Mouse (Mus musculus): ENCODE data around the gene Fem1a. TPM values are rescaled to one million over a fixed set of nuclear protein-coding genes. Genes with fewer than 3 reads are reported as not detected.
"Not testable (repeated sequence)": the region's sequence is repeated elsewhere in the genome, so short reads cannot be mapped to it uniquely, and the experiment has no call there.

The Fem1a gene
- polyA plus RNA-seq, 1 experiment from 2014 or later = 15.8 TPM

DNA sequence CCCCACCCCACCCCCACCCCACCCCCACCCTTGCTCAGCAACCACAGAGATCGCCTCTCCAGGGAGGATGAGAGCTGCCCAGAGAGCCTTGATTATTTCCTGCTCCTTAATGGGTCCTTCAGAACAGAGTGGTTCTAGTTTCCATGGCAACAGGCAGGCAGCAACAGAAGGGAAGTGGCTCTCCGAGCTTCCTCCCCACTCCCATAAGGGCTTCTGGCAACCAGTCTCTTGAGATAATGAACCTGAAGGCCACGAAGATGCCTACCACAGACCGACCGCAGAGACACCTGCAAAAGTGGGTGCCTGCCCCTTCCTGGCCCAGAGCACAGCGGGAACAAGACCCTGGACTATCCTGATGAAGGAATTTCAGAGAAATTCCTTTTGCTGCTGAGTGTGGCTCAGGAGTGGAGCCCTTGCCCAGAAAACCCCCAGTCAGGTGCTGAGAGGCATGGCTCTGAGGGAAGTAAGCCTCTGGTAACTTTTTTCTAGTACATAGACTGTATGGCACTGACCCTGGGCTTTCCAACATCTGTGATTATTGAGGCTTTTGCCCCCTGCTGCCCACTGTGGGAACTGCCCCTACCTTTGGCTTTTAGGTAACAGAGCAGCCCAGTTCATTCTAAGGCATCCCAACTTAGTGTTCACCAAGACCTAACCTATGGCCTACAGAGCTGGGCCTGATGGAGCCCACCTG lies 5.3 kb upstream of the Fem1a start:
- no peaks in the 10 kb centered on the region for H3K36me3 ChIP-seq (ENCODE audit: insufficient read depth, low read length)
- no peak overlapping the region for H3K27ac ChIP-seq (ENCODE audit: low read length)
- no peak for ATAC-seq (ENCODE audit: low FRiP score, low TSS enrichment)
- no peak overlapping the region for H3K9ac ChIP-seq (replicated peaks; ENCODE audit: low read length)
- peaks cover 8% of the 10 kb centered on the region for H3K4me1 ChIP-seq (ENCODE audit: insufficient read depth, low read length)
- WGBS = 27% methylated on average over 6 of the region's 6 CpGs
- H3K4me3 ChIP-seq (ENCODE audit: low read length) = no peak overlapping the region
- H3K27me3 ChIP-seq (ENCODE audit: insufficient read depth, low read length) = no peaks in the 10 kb centered on the region
- H3K4me2 ChIP-seq (replicated peaks; ENCODE audit: low read depth, low read length) = no peak overlapping the region
- H3K9me3 ChIP-seq (ENCODE audit: low read length) = no peaks in the 10 kb centered on the region

DNA sequence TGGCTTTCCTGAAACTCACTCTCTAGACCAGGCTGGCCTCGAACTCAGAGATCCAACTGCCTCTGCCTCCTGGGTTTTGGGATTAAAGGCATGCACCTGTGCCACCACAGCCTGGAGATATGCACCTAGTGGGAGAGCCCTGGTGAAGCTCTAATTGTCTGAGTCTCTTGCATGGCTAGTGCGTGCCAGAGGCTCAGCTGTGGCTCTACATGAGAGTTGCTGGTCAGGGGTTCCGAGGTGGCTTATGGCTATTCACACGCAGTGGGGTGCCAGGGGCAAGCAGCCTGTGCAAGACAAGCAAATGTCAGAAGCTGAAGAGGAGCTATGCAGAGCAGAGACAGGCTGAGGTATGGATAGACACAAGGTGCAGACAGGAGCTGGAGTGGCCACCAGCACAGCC lies 1.9 kb upstream of the Fem1a start:
- no peak overlapping the region for H3K9ac ChIP-seq (replicated peaks; ENCODE audit: low read length)
- H3K4me2 ChIP-seq (replicated peaks; ENCODE audit: low read depth, low read length) = no peak overlapping the region
- H3K27me3 ChIP-seq (ENCODE audit: insufficient read depth, low read length) = no peaks in the 10 kb centered on the region
- WGBS = 77% methylated on average over 4 of the region's 4 CpGs
- H3K9me3 ChIP-seq (ENCODE audit: low read length) = no peaks in the 10 kb centered on the region
- H3K27ac ChIP-seq (ENCODE audit: low read length) = no peak overlapping the region
- no peak for ATAC-seq (ENCODE audit: low FRiP score, low TSS enrichment)
- no peak overlapping the region for H3K4me3 ChIP-seq (ENCODE audit: low read length)
- peaks cover 17% of the 10 kb centered on the region for H3K36me3 ChIP-seq (ENCODE audit: insufficient read depth, low read length)
- peaks cover 32% of the 10 kb centered on the region for H3K4me1 ChIP-seq (ENCODE audit: insufficient read depth, low read length)

DNA sequence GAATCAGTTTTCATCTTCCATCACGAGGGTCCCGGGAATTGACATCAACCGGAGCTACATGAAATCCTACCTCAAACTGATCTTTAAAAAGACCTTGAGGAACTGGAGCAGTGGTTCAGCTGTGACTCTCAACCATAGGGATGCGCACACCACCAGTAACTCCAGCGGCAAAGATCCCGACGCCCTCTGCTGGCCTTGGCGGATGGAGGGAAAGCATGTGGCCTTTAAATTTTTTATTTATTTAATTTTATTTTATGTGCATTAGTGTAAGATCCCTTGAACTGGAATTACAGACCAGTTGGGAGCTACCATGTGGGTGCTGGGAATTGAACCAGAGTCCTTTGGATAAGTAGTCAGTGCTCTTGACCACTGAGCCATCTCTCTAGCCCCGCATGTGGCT lies 1.2 kb upstream of the Fem1a start:
- H3K4me1 ChIP-seq (ENCODE audit: insufficient read depth, low read length) = peaks cover 34% of the 10 kb centered on the region
- peak overlapping the region; percentile 44; the same call in 1 of the 2 replicates for H3K9ac ChIP-seq (replicated peaks; ENCODE audit: low read length)
- H3K4me3 ChIP-seq (ENCODE audit: low read length) = peak overlapping the region; percentile 74
- no peaks in the 10 kb centered on the region for H3K27me3 ChIP-seq (ENCODE audit: insufficient read depth, low read length)
- 16% methylated on average over 9 of the region's 9 CpGs for WGBS
- peak overlapping the region; percentile 90 for H3K4me2 ChIP-seq (replicated peaks; ENCODE audit: low read depth, low read length)
- H3K9me3 ChIP-seq (ENCODE audit: low read length) = no peaks in the 10 kb centered on the region
- H3K27ac ChIP-seq (ENCODE audit: low read length) = peak overlapping the region; percentile 68
- peak; percentile 13; the same call in 1 of the 2 replicates for ATAC-seq (ENCODE audit: low FRiP score, low TSS enrichment)
- peaks cover 25% of the 10 kb centered on the region for H3K36me3 ChIP-seq (ENCODE audit: insufficient read depth, low read length)

DNA sequence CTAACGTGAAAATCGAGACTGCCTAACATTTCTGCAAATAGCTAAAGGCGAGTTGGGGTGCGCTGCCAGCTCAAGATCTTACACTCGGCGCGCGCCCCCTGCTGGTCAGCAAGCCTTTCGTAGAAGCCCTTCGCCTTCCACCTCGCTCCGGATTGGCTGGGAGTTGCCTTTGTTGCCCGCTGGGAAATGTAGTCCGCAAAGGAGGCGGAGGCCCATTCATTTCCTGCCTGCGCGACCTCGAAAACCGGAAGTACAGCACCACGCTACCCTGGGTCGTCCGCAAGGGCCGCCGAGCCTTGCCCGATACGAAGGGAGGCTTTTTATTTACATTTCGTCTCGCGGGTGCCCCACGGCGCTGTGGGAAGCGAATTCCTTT lies 759 bp upstream of the Fem1a start:
- under 1% methylated on average over 32 of the region's 32 CpGs for WGBS
- Histone ChIP-seq H3K4me1 (ENCODE audit: insufficient read depth, low read length) (peaks cover 34% of the 10 kb centered on the region), H3K9me3 (ENCODE audit: low read length) (no peaks in the 10 kb centered on the region), H3K4me3 (ENCODE audit: low read length) (peak overlapping the region; percentile 74), H3K27ac (ENCODE audit: low read length) (peak overlapping the region; percentile 97), H3K4me2 (replicated peaks; ENCODE audit: low read depth, low read length) (peak overlapping the region; percentile 90), H3K27me3 (ENCODE audit: insufficient read depth, low read length) (no peaks in the 10 kb centered on the region), H3K9ac (replicated peaks; ENCODE audit: low read length) (peak overlapping the region; percentile 73), H3K36me3 (ENCODE audit: insufficient read depth, low read length) (peaks cover 28% of the 10 kb centered on the region)
- peak; percentile 96 for ATAC-seq (ENCODE audit: low FRiP score, low TSS enrichment)

DNA sequence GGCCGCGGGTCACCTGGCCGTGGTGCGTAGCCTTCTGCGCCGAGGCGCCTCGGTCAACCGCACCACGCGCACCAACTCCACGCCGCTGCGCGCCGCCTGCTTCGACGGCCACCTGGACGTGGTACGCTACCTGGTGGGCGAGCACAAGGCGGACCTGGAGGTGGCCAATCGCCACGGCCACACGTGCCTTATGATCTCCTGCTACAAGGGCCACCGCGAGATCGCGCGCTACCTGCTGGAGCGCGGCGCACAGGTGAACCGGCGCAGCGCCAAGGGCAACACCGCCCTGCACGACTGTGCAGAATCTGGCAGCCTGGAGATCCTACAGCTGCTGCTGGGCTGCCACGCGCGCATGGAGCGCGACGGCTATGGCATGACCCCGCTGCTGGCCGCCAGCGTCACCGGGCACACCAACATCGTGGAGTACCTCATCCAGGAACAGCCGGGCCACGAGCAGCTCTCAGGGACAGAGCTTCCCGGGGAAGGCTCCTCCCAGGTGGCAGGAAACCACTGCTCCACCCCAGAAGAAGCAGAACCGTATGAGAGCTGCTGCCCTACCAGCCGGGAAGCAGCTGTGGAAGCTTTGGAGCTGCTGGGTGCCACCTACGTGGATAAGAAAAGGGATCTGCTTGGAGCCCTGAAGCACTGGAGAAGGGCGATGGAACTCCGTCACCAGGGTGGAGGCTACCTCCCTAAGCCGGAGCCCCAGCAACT lies 728 bp downstream of the Fem1a start:
- no peaks in the 10 kb centered on the region for H3K9me3 ChIP-seq (ENCODE audit: low read length)
- H3K4me3 ChIP-seq (ENCODE audit: low read length) = peak overlapping the region; percentile 74
- peak overlapping the region; percentile 67 for H3K9ac ChIP-seq (replicated peaks; ENCODE audit: low read length)
- H3K4me2 ChIP-seq (replicated peaks; ENCODE audit: low read depth, low read length) = peak overlapping the region; percentile 79
- peaks cover 35% of the 10 kb centered on the region for H3K36me3 ChIP-seq (ENCODE audit: insufficient read depth, low read length)
- ATAC-seq (ENCODE audit: low FRiP score, low TSS enrichment) = no peak
- H3K27ac ChIP-seq (ENCODE audit: low read length) = peak overlapping the region; percentile 72
- H3K27me3 ChIP-seq (ENCODE audit: insufficient read depth, low read length) = no peaks in the 10 kb centered on the region
- WGBS = 7% methylated on average over 48 of the region's 58 CpGs
- peaks cover 30% of the 10 kb centered on the region for H3K4me1 ChIP-seq (ENCODE audit: insufficient read depth, low read length)

DNA sequence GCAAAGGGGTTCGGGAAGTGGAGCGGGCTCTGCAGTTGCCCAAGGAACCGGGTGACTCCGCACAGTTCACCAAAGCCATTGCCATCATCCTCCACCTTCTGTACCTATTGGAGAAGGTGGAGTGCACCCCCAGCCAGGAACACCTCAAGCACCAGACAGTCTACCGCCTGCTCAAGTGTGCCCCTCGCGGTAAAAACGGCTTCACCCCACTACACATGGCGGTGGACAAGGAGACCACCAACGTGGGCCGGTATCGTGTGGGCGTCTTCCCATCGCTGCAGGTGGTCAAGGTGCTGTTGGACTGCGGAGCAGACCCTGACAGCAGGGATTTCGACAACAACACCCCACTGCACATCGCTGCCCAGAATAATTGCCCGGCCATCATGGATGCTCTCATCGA lies 1.7 kb downstream of the Fem1a start:
- peaks cover 30% of the 10 kb centered on the region for H3K4me1 ChIP-seq (ENCODE audit: insufficient read depth, low read length)
- not testable (repeated sequence) for H3K4me2 ChIP-seq (replicated peaks; ENCODE audit: low read depth, low read length); H3K9ac ChIP-seq (replicated peaks; ENCODE audit: low read length); H3K27me3 ChIP-seq (ENCODE audit: insufficient read depth, low read length); H3K9me3 ChIP-seq (ENCODE audit: low read length); ATAC-seq (ENCODE audit: low FRiP score, low TSS enrichment); H3K4me3 ChIP-seq (ENCODE audit: low read length); H3K27ac ChIP-seq (ENCODE audit: low read length)
- H3K36me3 ChIP-seq (ENCODE audit: insufficient read depth, low read length) = peaks cover 36% of the 10 kb centered on the region
- 92% methylated on average over 19 of the region's 19 CpGs for WGBS

DNA sequence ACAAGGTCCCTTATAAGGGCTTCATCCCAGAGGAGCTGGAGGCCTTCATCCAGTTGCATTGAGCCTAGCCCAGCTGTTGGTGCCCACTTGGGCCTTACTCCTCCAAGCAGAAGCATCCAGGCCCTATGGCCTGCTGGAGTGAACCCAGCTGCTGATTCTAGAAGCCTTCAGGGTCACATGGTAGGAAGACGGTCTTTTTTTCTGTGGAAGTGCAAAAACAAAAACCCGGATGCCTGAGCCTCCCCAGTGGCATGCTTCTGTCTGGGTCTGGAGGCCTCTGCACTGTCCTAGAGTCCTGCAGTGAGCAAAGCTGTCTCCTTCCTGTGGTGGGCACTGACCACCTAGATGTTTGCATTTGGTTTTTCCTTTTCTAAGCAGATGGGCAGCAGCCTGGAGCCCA lies 2.2 kb downstream of the Fem1a start:
- H3K9me3 ChIP-seq (ENCODE audit: low read length); H3K27ac ChIP-seq (ENCODE audit: low read length); ATAC-seq (ENCODE audit: low FRiP score, low TSS enrichment); H3K27me3 ChIP-seq (ENCODE audit: insufficient read depth, low read length); H3K4me3 ChIP-seq (ENCODE audit: low read length): not testable (repeated sequence)
- Histone ChIP-seq H3K9ac (replicated peaks; ENCODE audit: low read length) (0 out of 2 replicates have a peak overlapping the region, but pooled peaks have one; percentile 15), H3K4me1 (ENCODE audit: insufficient read depth, low read length) (peaks cover 30% of the 10 kb centered on the region), H3K4me2 (replicated peaks; ENCODE audit: low read depth, low read length) (0 out of 2 replicates have a peak overlapping the region, but pooled peaks have one; percentile 4), H3K36me3 (ENCODE audit: insufficient read depth, low read length) (peaks cover 36% of the 10 kb centered on the region)
- WGBS = 31% methylated on average over 2 of the region's 2 CpGs

DNA sequence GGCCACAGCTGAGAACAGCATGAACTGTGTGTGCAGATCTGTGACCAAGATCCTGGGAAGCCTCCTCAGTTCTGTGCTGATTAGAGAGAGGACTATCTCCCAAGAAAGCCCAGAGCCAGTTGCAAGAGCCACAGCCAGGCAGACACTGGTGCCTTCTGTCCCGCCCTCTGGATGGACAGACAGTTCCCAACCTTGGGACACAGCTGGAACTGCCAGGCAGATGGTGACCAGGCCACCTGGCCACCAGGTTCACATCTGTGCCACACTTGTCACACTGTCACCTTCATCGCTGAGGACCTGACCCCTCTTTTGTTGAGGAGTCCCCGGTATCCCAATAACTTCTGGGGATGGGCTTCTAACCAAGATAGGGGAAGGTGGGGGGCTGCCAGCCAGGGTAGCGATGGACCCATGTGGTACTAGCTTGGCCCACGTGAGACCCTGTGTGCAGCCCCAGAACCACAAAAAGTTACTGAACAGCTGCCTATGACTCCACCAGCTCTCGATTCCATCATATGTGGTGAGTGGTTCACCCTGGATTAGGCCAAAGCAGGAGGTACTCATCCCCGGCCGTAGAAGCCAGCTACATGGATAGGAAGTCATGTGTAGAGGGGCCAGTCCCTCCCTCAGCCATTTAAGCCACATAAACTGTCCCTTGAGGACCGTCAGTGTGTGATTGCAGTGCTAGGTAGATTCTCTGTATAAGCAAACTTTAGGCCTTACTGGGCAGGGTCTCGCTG lies 2.9 kb downstream of the Fem1a start:
- Histone ChIP-seq H3K9me3 (ENCODE audit: low read length) (no peaks in the 10 kb centered on the region), H3K27ac (ENCODE audit: low read length) (no peak overlapping the region), H3K36me3 (ENCODE audit: insufficient read depth, low read length) (peaks cover 36% of the 10 kb centered on the region), H3K4me3 (ENCODE audit: low read length) (no peak overlapping the region), H3K4me1 (ENCODE audit: insufficient read depth, low read length) (peaks cover 30% of the 10 kb centered on the region), H3K9ac (replicated peaks; ENCODE audit: low read length) (peak overlapping the region; percentile 15; the same call in 1 of the 2 replicates), H3K27me3 (ENCODE audit: insufficient read depth, low read length) (no peaks in the 10 kb centered on the region), H3K4me2 (replicated peaks; ENCODE audit: low read depth, low read length) (0 out of 2 replicates have a peak overlapping the region, but pooled peaks have one; percentile 4)
- no peak for ATAC-seq (ENCODE audit: low FRiP score, low TSS enrichment)
- WGBS = 85% methylated on average over 10 of the region's 10 CpGs

DNA sequence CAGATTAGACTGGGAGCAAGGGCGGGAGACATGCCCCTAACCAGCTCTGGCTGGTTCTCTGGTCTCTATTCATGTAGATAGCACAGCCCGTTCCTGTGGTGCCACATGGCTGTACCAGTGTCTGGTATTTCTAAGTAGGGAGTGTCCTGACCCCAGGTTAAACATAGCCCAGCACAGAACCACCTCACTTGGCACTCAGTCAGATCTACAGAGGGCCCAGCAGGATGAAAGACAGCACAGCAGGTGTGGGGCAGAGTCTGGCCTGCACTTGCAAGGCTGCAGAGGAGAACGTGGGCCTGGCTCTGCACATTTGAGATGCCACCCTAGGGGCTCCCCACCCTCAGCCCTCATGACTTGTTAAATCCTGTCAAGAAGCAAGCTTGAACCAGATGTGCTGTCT lies 4.6 kb downstream of the Fem1a start:
- Histone ChIP-seq H3K36me3 (ENCODE audit: insufficient read depth, low read length) (peaks cover 39% of the 10 kb centered on the region), H3K9ac (replicated peaks; ENCODE audit: low read length) (no peak overlapping the region), H3K4me2 (replicated peaks; ENCODE audit: low read depth, low read length) (no peak overlapping the region), H3K27me3 (ENCODE audit: insufficient read depth, low read length) (no peaks in the 10 kb centered on the region), H3K4me3 (ENCODE audit: low read length) (no peak overlapping the region), H3K27ac (ENCODE audit: low read length) (no peak overlapping the region), H3K4me1 (ENCODE audit: insufficient read depth, low read length) (peaks cover 25% of the 10 kb centered on the region), H3K9me3 (ENCODE audit: low read length) (no peaks in the 10 kb centered on the region)
- no peak for ATAC-seq (ENCODE audit: low FRiP score, low TSS enrichment)
- WGBS = 86% methylated on average over 3 of the region's 3 CpGs
